Mouse (Mus musculus) bone marrow macrophage, adult 2 months (primary cell): ENCODE measurements at regions not wholly inside any gene's neighbourhood (a gene's known extent, or its start where the extent isn't known, plus 50 kb on each side); places are given as distances from the start of the nearest gene placed in this dataset.

Experiments
- CTCF ChIP-seq: IDR thresholded peaks from 2 replicates; pipeline ENCODE4 v1.5.1; 2012; ENCODE audit warnings: low read depth, mild to moderate bottlenecking, low read length, moderate library complexity
- POLR2A ChIP-seq: IDR thresholded peaks from 2 replicates; pipeline ENCODE4 v1.6.1; 2012; ENCODE audit warnings: mild to moderate bottlenecking, low read depth, low read length, borderline replicate concordance

DNA sequence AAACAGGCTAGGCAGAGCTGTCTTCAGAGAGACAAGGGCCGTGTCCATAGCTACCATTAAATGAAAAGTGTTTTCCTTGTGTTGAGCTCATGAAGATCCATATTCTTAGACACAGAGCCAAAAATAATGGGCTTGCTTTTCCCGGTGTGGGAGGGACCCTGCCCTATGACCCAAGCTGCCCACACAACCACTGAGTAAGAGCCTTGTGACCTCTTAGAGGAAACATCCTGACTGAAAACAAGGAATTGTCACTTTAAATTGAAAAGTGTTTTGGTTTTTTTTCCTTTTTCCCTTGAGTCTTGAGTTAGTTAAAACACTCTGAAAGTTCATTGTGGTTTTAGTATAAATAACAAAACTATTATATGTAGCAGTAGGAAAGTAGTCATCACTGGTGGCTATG is 264.0 kb upstream of the Fn1 start:
- no peak for TF ChIP-seq POLR2A
- no peak for TF ChIP-seq CTCF
